Mouse (Mus musculus): ENCODE results near the gene Polr2f. TPM values are rescaled to one million over a fixed set of nuclear protein-coding genes. Genes with fewer than 3 reads are reported as not detected.

Polr2f gene
- polyA plus RNA-seq, 1 experiment from 2014 or later, result 256 TPM

DNA sequence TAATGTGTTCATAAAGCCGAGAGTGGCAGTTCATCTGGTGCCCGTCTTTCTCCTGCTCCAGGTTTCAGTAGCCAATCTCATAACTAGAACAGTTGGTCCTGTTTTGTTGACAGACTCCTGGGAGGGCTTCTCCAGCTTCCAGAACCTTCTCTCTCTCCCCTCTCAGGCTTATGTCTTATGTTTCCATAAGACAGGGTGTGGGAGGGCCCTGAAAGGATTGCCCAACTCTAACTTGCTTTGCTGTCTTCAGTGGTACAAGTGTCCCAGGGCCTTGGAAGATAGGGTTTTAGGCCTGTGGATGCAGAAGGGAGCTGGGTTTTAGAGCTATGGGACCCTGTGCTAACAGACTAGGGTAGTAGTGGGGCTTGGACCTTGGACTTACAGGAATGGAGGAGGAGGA, 30.3 kb upstream of the Polr2f start:
- H3K27me3 ChIP-seq (replicated peaks; ENCODE audit: control insufficient read depth, insufficient read depth, low read length), result no peaks in the 10 kb centered on the region
- H3K4me1 ChIP-seq (replicated peaks; ENCODE audit: control insufficient read depth, insufficient read depth, low read length), result peaks cover 14% of the 10 kb centered on the region; the same call in 1 of the 2 replicates
- no peaks in the 10 kb centered on the region for H3K9me3 ChIP-seq (ENCODE audit: control insufficient read depth)
- peaks cover 22% of the 10 kb centered on the region for H3K36me3 ChIP-seq (ENCODE audit: control insufficient read depth, insufficient read depth)
- ATAC-seq, result no peak
- peak overlapping the region; percentile 75 for H3K4me3 ChIP-seq (ENCODE audit: low read depth, low read length)
- H3K9ac ChIP-seq (ENCODE audit: low read depth, low read length), result peak overlapping the region; percentile 89; the same call in 1 of the 2 replicates
- no peak for TF ChIP-seq CTCF (IDR thresholded peaks at IDR 0.05; ENCODE audit: low read depth)
- peak overlapping the region; percentile 96 for H3K4me2 ChIP-seq (replicated peaks; ENCODE audit: low read depth)
- H3K27ac ChIP-seq (ENCODE audit: low read depth, low read length), result no peak overlapping the region
- WGBS, result 92% methylated on average over 2 of the region's 2 CpGs

- peaks cover 30% of the 10 kb centered on the region for H3K36me3 ChIP-seq (ENCODE audit: control insufficient read depth, insufficient read depth)
- 0 out of 2 replicates have a peak overlapping the region, but pooled peaks have one; percentile 9 for H3K4me2 ChIP-seq (replicated peaks; ENCODE audit: low read depth)
- no peak overlapping the region for H3K27ac ChIP-seq (ENCODE audit: low read depth, low read length)
- no peak for ATAC-seq
- H3K9ac ChIP-seq (ENCODE audit: low read depth, low read length), result no peak overlapping the region
- H3K27me3 ChIP-seq (replicated peaks; ENCODE audit: control insufficient read depth, insufficient read depth, low read length), result no peaks in the 10 kb centered on the region
- H3K9me3 ChIP-seq (ENCODE audit: control insufficient read depth), result no peaks in the 10 kb centered on the region
- WGBS, result 64% methylated on average over 4 of the region's 4 CpGs
- H3K4me3 ChIP-seq (ENCODE audit: low read depth, low read length), result no peak overlapping the region
- TF ChIP-seq CTCF (IDR thresholded peaks at IDR 0.05; ENCODE audit: low read depth), result no peak
- H3K4me1 ChIP-seq (replicated peaks; ENCODE audit: control insufficient read depth, insufficient read depth, low read length), result peaks cover 14% of the 10 kb centered on the region; the same call in 1 of the 2 replicates
Observed at GRCm38 (mm10) chr15:79111774-79112173, 29.0 kb upstream of the Polr2f start.

DNA sequence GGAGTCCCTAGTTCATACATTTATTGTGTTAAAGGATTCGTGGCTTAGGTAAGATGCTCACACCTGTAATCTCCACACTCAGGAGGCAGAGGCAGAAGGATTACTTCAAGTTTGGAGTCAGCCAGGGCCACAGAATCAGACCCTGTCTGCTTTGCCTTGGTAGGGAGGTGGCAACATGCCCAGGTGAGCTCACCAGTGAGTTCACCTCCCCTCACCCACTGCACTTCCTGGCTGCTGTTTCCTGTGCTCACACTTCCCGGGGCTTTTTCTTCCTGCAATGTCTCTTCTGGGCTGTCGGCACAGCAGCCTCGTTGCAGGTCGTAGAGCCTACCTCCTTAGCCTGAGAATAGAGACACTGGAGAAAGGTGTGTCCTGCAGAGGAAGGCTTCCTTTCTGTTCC, 25.5 kb upstream of the Polr2f start:
- TF ChIP-seq CTCF (IDR thresholded peaks at IDR 0.05; ENCODE audit: low read depth), result no peak
- Histone ChIP-seq H3K36me3 (ENCODE audit: control insufficient read depth, insufficient read depth) (peaks cover 59% of the 10 kb centered on the region), H3K27ac (ENCODE audit: low read depth, low read length) (no peak overlapping the region), H3K9me3 (ENCODE audit: control insufficient read depth) (no peaks in the 10 kb centered on the region), H3K4me1 (replicated peaks; ENCODE audit: control insufficient read depth, insufficient read depth, low read length) (0 out of 2 replicates have a peak, but pooled peaks cover 4% of the 10 kb centered on the region), H3K9ac (ENCODE audit: low read depth, low read length) (no peak overlapping the region), H3K27me3 (replicated peaks; ENCODE audit: control insufficient read depth, insufficient read depth, low read length) (no peaks in the 10 kb centered on the region), H3K4me2 (replicated peaks; ENCODE audit: low read depth) (no peak overlapping the region), H3K4me3 (ENCODE audit: low read depth, low read length) (no peak overlapping the region)
- WGBS, result 57% methylated on average over 5 of the region's 5 CpGs
- no peak for ATAC-seq

- Histone ChIP-seq H3K4me2 (replicated peaks; ENCODE audit: low read depth) (no peak overlapping the region), H3K4me3 (ENCODE audit: low read depth, low read length) (no peak overlapping the region), H3K9ac (ENCODE audit: low read depth, low read length) (no peak overlapping the region), H3K36me3 (ENCODE audit: control insufficient read depth, insufficient read depth) (peaks cover 84% of the 10 kb centered on the region), H3K27me3 (replicated peaks; ENCODE audit: control insufficient read depth, insufficient read depth, low read length) (no peaks in the 10 kb centered on the region), H3K9me3 (ENCODE audit: control insufficient read depth) (no peaks in the 10 kb centered on the region), H3K4me1 (replicated peaks; ENCODE audit: control insufficient read depth, insufficient read depth, low read length) (no peaks in the 10 kb centered on the region), H3K27ac (ENCODE audit: low read depth, low read length) (no peak overlapping the region)
- TF ChIP-seq CTCF (IDR thresholded peaks at IDR 0.05; ENCODE audit: low read depth), result no peak
- no peak for ATAC-seq
- 85% methylated on average over 9 of the region's 9 CpGs for WGBS
Observed at GRCm38 (mm10) chr15:79119491-79119890, 21.3 kb upstream of the Polr2f start.

DNA sequence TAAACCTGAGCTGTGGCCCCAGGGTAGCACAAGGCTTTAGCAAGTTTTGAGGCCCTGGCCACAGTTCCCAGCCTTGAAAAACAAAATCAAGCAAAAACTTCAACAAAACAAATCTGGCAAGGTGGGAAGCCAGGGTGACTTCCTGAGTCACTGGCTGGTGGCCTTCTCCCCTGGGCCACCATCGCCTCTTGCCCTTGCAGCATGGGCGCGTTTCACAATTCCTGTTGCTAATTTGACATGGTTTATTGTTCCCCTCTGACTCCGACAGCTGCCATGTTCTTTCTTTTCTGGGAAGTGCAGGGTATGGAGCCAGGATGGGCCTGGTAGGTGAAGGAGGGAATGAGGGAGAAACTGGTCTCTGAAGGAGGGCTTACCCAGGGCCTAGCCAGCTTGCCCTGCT, 18.7 kb upstream of the Polr2f start:
- no peak for TF ChIP-seq CTCF (IDR thresholded peaks at IDR 0.05; ENCODE audit: low read depth)
- Histone ChIP-seq H3K27me3 (replicated peaks; ENCODE audit: control insufficient read depth, insufficient read depth, low read length) (no peaks in the 10 kb centered on the region), H3K27ac (ENCODE audit: low read depth, low read length) (no peak overlapping the region), H3K9me3 (ENCODE audit: control insufficient read depth) (no peaks in the 10 kb centered on the region), H3K4me2 (replicated peaks; ENCODE audit: low read depth) (no peak overlapping the region), H3K4me1 (replicated peaks; ENCODE audit: control insufficient read depth, insufficient read depth, low read length) (no peaks in the 10 kb centered on the region), H3K36me3 (ENCODE audit: control insufficient read depth, insufficient read depth) (peaks cover 88% of the 10 kb centered on the region), H3K4me3 (ENCODE audit: low read depth, low read length) (no peak overlapping the region), H3K9ac (ENCODE audit: low read depth, low read length) (no peak overlapping the region)
- no peak for ATAC-seq
- WGBS, result 84% methylated on average over 4 of the region's 4 CpGs

GRCm38 (mm10) chr15:79122546-79122945, 18.3 kb upstream of the Polr2f start:
- 83% methylated on average over 13 of the region's 13 CpGs for WGBS

GRCm38 (mm10) chr15:79123751-79124150, 17.1 kb upstream of the Polr2f start:
- Histone ChIP-seq H3K4me1 (replicated peaks; ENCODE audit: control insufficient read depth, insufficient read depth, low read length) (no peaks in the 10 kb centered on the region), H3K36me3 (ENCODE audit: control insufficient read depth, insufficient read depth) (peaks cover 88% of the 10 kb centered on the region), H3K4me3 (ENCODE audit: low read depth, low read length) (no peak overlapping the region), H3K9me3 (ENCODE audit: control insufficient read depth) (no peaks in the 10 kb centered on the region), H3K27me3 (replicated peaks; ENCODE audit: control insufficient read depth, insufficient read depth, low read length) (no peaks in the 10 kb centered on the region), H3K4me2 (replicated peaks; ENCODE audit: low read depth) (no peak overlapping the region), H3K27ac (ENCODE audit: low read depth, low read length) (no peak overlapping the region), H3K9ac (ENCODE audit: low read depth, low read length) (no peak overlapping the region)
- TF ChIP-seq CTCF (IDR thresholded peaks at IDR 0.05; ENCODE audit: low read depth), result no peak
- WGBS, result 79% methylated on average over 6 of the region's 6 CpGs
- ATAC-seq, result no peak

More at GRCm38 (mm10) chr15:79122546-79122945, 18.3 kb upstream of the Polr2f start:
- TF ChIP-seq CTCF (IDR thresholded peaks at IDR 0.05; ENCODE audit: low read depth), result no peak
- Histone ChIP-seq H3K4me1 (replicated peaks; ENCODE audit: control insufficient read depth, insufficient read depth, low read length) (no peaks in the 10 kb centered on the region), H3K4me2 (replicated peaks; ENCODE audit: low read depth) (no peak overlapping the region), H3K9me3 (ENCODE audit: control insufficient read depth) (no peaks in the 10 kb centered on the region), H3K27me3 (replicated peaks; ENCODE audit: control insufficient read depth, insufficient read depth, low read length) (no peaks in the 10 kb centered on the region), H3K9ac (ENCODE audit: low read depth, low read length) (no peak overlapping the region), H3K4me3 (ENCODE audit: low read depth, low read length) (no peak overlapping the region), H3K36me3 (ENCODE audit: control insufficient read depth, insufficient read depth) (peaks cover 88% of the 10 kb centered on the region), H3K27ac (ENCODE audit: low read depth, low read length) (no peak overlapping the region)
- no peak for ATAC-seq

Data from intestine, postnatal 0 days (tissue).